Comparison of ENCODE assay signal across 21 mouse cellular contexts in genomic region chr15:89473921-89474320, GRCm38 (mm10). TPM values are rescaled to one million over a fixed set of nuclear protein-coding genes. Genes with fewer than 3 reads are reported as not detected.
"Had no signal": no experiment of that assay in that cellular context is flagged by ENCODE, and none has a peak within 500 bp of the region (broad histone marks: within the 10 kb centered on the region; RNA-seq: fewer than 3 reads in every experiment).

No protein-coding gene starts in this region.

- H3K27me3 ChIP-seq: neural tube, embryonic 13.5 days; neural tube, embryonic 15.5 days had no signal

- H3K4me3 ChIP-seq: midbrain, embryonic 10.5 days; midbrain, embryonic 12.5 days; myocyte; neural tube, embryonic 13.5 days; neural tube, embryonic 15.5 days had no signal

- H3K9me3 ChIP-seq: midbrain, embryonic 10.5 days; midbrain, embryonic 12.5 days; neural tube, embryonic 13.5 days; neural tube, embryonic 15.5 days had no signal

- H3K36me3 ChIP-seq: midbrain, embryonic 12.5 days; neural tube, embryonic 13.5 days; neural tube, embryonic 15.5 days had no signal

- ATAC-seq: midbrain, embryonic 16.5 days had no signal

- DNase-seq: lung, adult 18-20 months; lung, embryonic 14.5 days; lung, postnatal 4 days; midbrain, embryonic 14.5 days; retina, postnatal 1 day; right cerebral cortex, adult 18-20 months; right cerebral cortex, postnatal 25 days; right cerebral cortex, postnatal 4 days; spleen, adult 18-20 months; thymus, adult 18-20 months had no signal

RNA-seq across cellular contexts. Expression of gene Mapk8ip2, which starts 20.2 kb away (rescaled TPM):
- total RNA-seq: megakaryocyte-erythroid progenitor cell, adult 5-6 weeks had no signal

RNA-seq across cellular contexts. Expression of gene Gm44502, which starts 44.4 kb away (rescaled TPM):
- total RNA-seq: megakaryocyte-erythroid progenitor cell, adult 5-6 weeks had no signal
- polyA plus RNA-seq: lung, embryonic 14.5 days; lung, embryonic 16.5 days; midbrain, embryonic 10.5 days; midbrain, embryonic 12.5 days; midbrain, embryonic 14.5 days; midbrain, embryonic 16.5 days; neural tube, embryonic 13.5 days; neural tube, embryonic 15.5 days; stomach, embryonic 14.5 days; stomach, embryonic 16.5 days; thymus, postnatal 0 days had no signal
